Mouse (Mus musculus): ENCODE data around the gene Mef2b.
A peak's percentile ranks its signal among the peaks of the same experiment; 100 is the strongest.

DNA sequence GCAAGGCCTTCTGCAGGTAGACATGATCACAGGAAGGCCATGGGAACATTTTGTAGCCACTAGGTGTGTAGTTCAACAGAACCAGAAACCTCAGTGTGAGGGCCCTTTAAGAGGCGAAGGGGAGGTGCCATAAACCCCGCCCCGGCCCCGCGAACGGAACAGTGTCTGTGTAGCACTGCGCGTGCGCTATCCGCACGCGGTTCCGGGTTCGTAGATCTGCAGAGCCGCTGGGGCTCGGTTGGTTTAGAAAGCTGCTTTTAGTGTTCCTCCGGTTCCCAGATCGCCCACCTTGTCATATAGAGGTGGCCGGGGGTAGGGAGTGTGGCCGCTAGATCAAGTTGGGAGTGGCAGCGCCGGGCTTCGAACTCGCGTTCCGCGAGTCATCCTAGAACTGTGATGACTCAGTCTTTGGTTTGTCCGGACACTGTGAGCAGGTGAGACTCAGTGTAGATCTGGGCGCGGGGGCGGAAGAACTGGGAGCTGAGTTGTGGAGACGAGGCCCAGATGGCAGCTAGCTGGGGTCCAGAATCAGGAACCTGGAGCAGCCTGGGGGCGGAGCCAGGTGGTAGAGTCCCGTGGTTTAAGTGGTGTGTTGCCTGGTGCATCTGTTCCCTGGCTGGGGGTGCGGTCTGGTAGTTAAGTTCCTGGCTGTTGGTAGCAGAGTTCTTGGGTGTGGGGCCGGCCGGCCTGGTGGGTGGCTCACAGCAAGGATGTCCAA is 8.2 kb upstream of the Mef2b start, which contains the start of gene Nr2c2ap:
- TF ChIP-seq TCF12 (IDR thresholded peaks at IDR 0.05; ENCODE audit: insufficient read depth, poor library complexity, severe bottlenecking) (no peak), POLR2A (IDR thresholded peaks at IDR 0.05; ENCODE audit: insufficient read length, low read depth) (peak; percentile 62), USF1 (IDR thresholded peaks at IDR 0.05; ENCODE audit: low read depth) (no peak), MYOG (IDR thresholded peaks at IDR 0.05; ENCODE audit: control insufficient read depth in 1 of 3, insufficient read depth in 1 of 3, insufficient read length in 2 of 3, low read depth in 2 of 3) (no peak), MAX (IDR thresholded peaks at IDR 0.05; ENCODE audit: low read depth) (no peak), POLR2AphosphoS2 (IDR thresholded peaks at IDR 0.05; ENCODE audit: insufficient read length, low read depth) (peak; percentile 78), CEBPB (IDR thresholded peaks at IDR 0.05; ENCODE audit: insufficient read depth, poor library complexity, severe bottlenecking) (no peak), SRF (IDR thresholded peaks at IDR 0.05; ENCODE audit: control insufficient read depth, insufficient read length, low read depth) (peak; percentile 6), E2F4 (IDR thresholded peaks at IDR 0.05; ENCODE audit: insufficient read depth) (no peak), TCF3 (IDR thresholded peaks at IDR 0.05; ENCODE audit: insufficient read length, low read depth) (no peak)

All from myocyte (in vitro differentiated cells).